Mouse (Mus musculus) neural tube, embryonic 15.5 days (tissue): ENCODE measurements around the gene Spata33. TPM values are rescaled to one million over a fixed set of nuclear protein-coding genes. Genes with fewer than 3 reads are reported as not detected.

ENCODE experiments used
- ATAC-seq: fragments of 200-750 bp; cut with Nextera tagmentation; 2 replicates; pipeline ENCODE4 v1.8.0; 2017; ENCODE audit warnings: mild to moderate bottlenecking, moderate TSS enrichment, moderate library complexity; ENCODE audit not compliant: low FRiP score
- H3K27ac ChIP-seq: fragments of 300-500 bp; sonication (generic); replicated peaks from 2 replicates; pipeline ENCODE4 v1.5.1; 2015; ENCODE audit warnings: mild to moderate bottlenecking, inconsistent platforms
- H3K27me3 ChIP-seq: fragments of 300-500 bp; sonication (generic); replicated peaks from 2 replicates; pipeline ENCODE4 v1.6.1; 2015; ENCODE audit warnings: inconsistent platforms
- H3K36me3 ChIP-seq: fragments of 300-500 bp; sonication (generic); 2 replicates; pipeline ENCODE4 v1.6.1; 2015; ENCODE audit warnings: inconsistent platforms
- H3K4me1 ChIP-seq: fragments of 300-500 bp; sonication (generic); 2 replicates; pipeline ENCODE4 v1.6.1; 2015; ENCODE audit warnings: inconsistent platforms
- H3K4me2 ChIP-seq: fragments of 300-500 bp; sonication (generic); 2 replicates; pipeline ENCODE4 v1.6.1; 2015; ENCODE audit warnings: inconsistent platforms, mild to moderate bottlenecking, moderate library complexity
- H3K4me3 ChIP-seq: fragments of 300-500 bp; sonication (generic); replicated peaks from 2 replicates; pipeline ENCODE4 v1.5.1; 2015; ENCODE audit warnings: mild to moderate bottlenecking, inconsistent platforms
- H3K9ac ChIP-seq: fragments of 300-500 bp; sonication (generic); replicated peaks from 2 replicates; pipeline ENCODE4 v1.6.1; 2015; ENCODE audit warnings: mild to moderate bottlenecking, inconsistent platforms
- H3K9me3 ChIP-seq: fragments of 300-500 bp; sonication (generic); replicated peaks from 2 replicates; pipeline ENCODE4 v1.6.1; 2016; ENCODE audit warnings: inconsistent platforms
- WGBS: fragments of 180-500 bp; shearing (Covaris S2); methylation state at CpG from one replicate; pipeline ENCODE4 v1.1.7; 2015; ENCODE audit warnings: mixed read lengths; 5-methylcytosine and 5-hydroxymethylcytosine counted together
- polyA plus RNA-seq: library from polyadenylated mRNA; unstranded; fragments of >200 nt; fragmentation: Nextera tagmentation; extraction: Ambion mirVana; gene quantifications from 2 replicates; pipeline ENCODE4 v1.2.1, GENCODE M21; 2015

The Spata33 gene
- polyA plus RNA-seq, 1 experiment from 2014 or later, result 6.6 TPM

GRCm38 (mm10) chr8:123233760-123234159 lies 21.1 kb downstream of the Spata33 start:
- no peak overlapping the region for H3K9ac ChIP-seq
- no peak for ATAC-seq
- H3K27me3 ChIP-seq, result peaks cover 23% of the 10 kb centered on the region; the same call in 1 of the 2 replicates
- no peak overlapping the region for H3K4me3 ChIP-seq
- no peak overlapping the region for H3K27ac ChIP-seq
- peaks cover 30% of the 10 kb centered on the region for H3K4me1 ChIP-seq
- WGBS, result 83% methylated on average over 11 of the region's 11 CpGs
- H3K4me2 ChIP-seq, result no peak overlapping the region
- no peaks in the 10 kb centered on the region for H3K9me3 ChIP-seq
- H3K36me3 ChIP-seq, result peaks cover 12% of the 10 kb centered on the region

DNA sequence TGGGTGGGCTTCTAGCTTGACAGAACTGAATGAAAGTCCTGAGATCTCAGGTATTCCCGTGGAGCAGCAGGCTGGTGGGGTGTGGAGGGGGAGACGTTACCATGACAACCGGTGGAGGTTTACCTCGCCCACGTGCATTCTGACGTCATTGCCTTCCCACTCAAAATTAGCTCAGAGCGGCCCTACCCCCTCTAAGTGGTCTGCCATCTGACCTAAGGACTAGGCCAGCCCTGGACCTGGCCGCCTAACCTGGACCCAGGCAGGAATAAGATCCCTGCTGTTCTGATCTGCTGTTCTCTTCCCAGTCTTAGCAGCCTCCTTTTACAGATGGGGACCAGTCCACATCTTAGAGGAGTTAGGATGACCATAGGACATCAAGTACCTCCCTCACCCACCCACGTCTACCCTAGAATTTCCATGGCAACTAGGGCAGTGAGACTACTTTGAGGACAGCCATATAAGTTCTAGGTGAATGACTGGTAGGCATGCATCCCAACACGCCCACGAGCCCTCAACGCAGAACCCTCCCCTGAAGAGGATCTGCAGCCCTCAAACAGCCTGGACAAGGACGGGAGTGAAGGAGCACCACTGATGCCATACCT lies 22.4 kb downstream of the Spata33 start:
- H3K36me3 ChIP-seq, result peaks cover 3% of the 10 kb centered on the region; the same call in 1 of the 2 replicates
- peaks cover 30% of the 10 kb centered on the region for H3K4me1 ChIP-seq
- H3K4me2 ChIP-seq, result peak overlapping the region; percentile 83
- peaks cover 23% of the 10 kb centered on the region; the same call in 1 of the 2 replicates for H3K27me3 ChIP-seq
- H3K27ac ChIP-seq, result no peak overlapping the region
- H3K9me3 ChIP-seq, result no peaks in the 10 kb centered on the region
- peak overlapping the region; percentile 58 for H3K9ac ChIP-seq
- 0 out of 2 replicates have a peak, but pooled peaks have one; percentile 11 for ATAC-seq
- H3K4me3 ChIP-seq, result peak overlapping the region; percentile 48
- WGBS, result 33% methylated on average over 13 of the region's 13 CpGs

- peaks cover 30% of the 10 kb centered on the region for H3K4me1 ChIP-seq
- no peaks in the 10 kb centered on the region for H3K9me3 ChIP-seq
- peak within 1 kb of the TSS; percentile 83 for H3K4me2 ChIP-seq
- peaks cover 23% of the 10 kb centered on the region; the same call in 1 of the 2 replicates for H3K27me3 ChIP-seq
- 2% methylated on average over 57 of the region's 57 CpGs for WGBS
- no peaks in the 10 kb centered on the region for H3K36me3 ChIP-seq
- H3K27ac ChIP-seq, result 0 out of 2 replicates have a peak within 1 kb of the TSS, but pooled peaks have one; percentile 7
- H3K4me3 ChIP-seq, result peak within 1 kb of the TSS; percentile 48
- peak within 1 kb of the TSS; percentile 58 for H3K9ac ChIP-seq
- ATAC-seq, result peak; percentile 88
Observed at GRCm38 (mm10) chr8:123235520-123236497, 23.2 kb downstream of the Spata33 start, which contains the start of gene Spata2l. TSS of gene Spata2l (minus strand) at chr8:123236233.

DNA sequence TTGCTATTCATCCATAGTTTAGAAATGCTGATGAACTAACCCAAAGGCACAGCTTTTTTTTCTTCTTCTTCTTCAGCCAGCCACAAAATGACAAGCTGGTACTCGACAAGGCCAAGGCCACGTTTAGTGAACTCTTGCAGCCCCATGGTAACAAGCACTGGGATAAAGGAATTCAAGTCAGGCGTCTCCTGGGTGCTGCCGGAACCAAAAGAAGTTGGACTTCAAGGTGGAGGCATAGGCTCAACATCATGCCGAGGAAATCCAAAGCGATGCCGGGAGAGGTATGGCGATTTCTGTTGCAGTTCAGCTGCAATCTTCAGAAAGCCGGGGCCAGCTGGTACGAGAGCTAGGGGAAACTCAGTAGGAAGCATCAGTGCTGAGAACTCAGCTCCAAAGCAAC lies 26.8 kb downstream of the Spata33 start:
- Histone ChIP-seq H3K4me2 (no peak overlapping the region), H3K4me1 (peaks cover 22% of the 10 kb centered on the region), H3K27me3 (peaks cover 13% of the 10 kb centered on the region; the same call in 1 of the 2 replicates), H3K9me3 (no peaks in the 10 kb centered on the region), H3K9ac (no peak overlapping the region), H3K4me3 (no peak overlapping the region), H3K27ac (no peak overlapping the region), H3K36me3 (peaks cover 28% of the 10 kb centered on the region)
- WGBS, result 81% methylated on average over 10 of the region's 10 CpGs
- ATAC-seq, result no peak

- no peak for ATAC-seq
- no peak overlapping the region for H3K4me3 ChIP-seq
- no peak overlapping the region for H3K9ac ChIP-seq
- no peaks in the 10 kb centered on the region for H3K27me3 ChIP-seq
- H3K27ac ChIP-seq, result no peak overlapping the region
- no peaks in the 10 kb centered on the region for H3K9me3 ChIP-seq
- peaks cover 58% of the 10 kb centered on the region for H3K36me3 ChIP-seq
- no peaks in the 10 kb centered on the region for H3K4me1 ChIP-seq
- no peak overlapping the region for H3K4me2 ChIP-seq
- 85% methylated on average over 7 of the region's 7 CpGs for WGBS
Observed at GRCm38 (mm10) chr8:123242107-123242923, 29.7 kb downstream of the Spata33 start.

DNA sequence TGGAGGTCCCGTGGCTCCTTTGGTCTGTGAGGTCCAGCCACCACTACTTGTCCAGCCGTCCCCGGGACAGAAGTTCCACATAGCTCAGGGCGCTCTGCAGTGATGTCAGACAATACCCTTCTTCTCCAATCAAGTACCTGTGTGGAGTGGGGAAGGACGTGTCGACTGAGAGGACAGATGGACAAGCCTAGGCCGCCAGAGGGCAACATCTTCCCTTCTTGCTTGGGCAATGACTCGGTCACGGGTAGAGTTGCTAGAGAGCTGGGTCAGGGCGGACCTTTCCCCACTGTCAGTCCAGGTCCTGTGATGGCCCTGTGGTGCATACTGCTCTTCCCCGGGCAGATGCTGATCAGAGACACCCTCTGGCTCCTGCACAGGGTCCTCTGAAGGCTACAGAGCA lies 30.4 kb downstream of the Spata33 start:
- peaks cover 65% of the 10 kb centered on the region for H3K36me3 ChIP-seq
- 69% methylated on average over 11 of the region's 11 CpGs for WGBS

DNA sequence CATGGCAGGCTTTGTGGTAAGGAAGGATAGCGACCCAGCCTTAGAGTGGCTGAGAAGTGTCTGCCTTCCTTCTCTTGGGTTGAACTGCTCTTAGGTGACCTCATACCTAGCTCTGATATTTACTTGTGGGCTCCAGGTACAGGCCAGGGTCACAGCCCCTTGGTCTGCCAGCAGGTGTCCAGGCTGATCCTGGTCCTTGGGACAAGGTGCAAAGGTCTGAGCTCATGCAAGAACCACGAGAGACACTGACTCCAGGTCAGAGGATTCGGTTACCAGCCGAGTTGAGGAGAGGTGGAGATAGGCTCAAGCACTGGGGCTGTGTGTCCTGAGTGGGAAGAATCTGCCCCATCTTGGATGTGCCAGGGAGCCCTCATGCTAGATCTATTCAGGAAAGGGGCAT lies 31.8 kb downstream of the Spata33 start:
- ATAC-seq, result no peak
- H3K4me3 ChIP-seq, result no peak overlapping the region
- no peak overlapping the region for H3K9ac ChIP-seq
- peaks cover 78% of the 10 kb centered on the region for H3K36me3 ChIP-seq
- WGBS, result 88% methylated on average over 4 of the region's 4 CpGs
- no peak overlapping the region for H3K27ac ChIP-seq
- H3K4me2 ChIP-seq, result no peak overlapping the region
- H3K9me3 ChIP-seq, result no peaks in the 10 kb centered on the region
- no peaks in the 10 kb centered on the region for H3K4me1 ChIP-seq
- no peaks in the 10 kb centered on the region for H3K27me3 ChIP-seq

More for the DNA sequence above, 30.4 kb downstream of the Spata33 start:
- Histone ChIP-seq H3K4me1 (no peaks in the 10 kb centered on the region), H3K27ac (no peak overlapping the region), H3K4me3 (no peak overlapping the region), H3K27me3 (no peaks in the 10 kb centered on the region), H3K4me2 (no peak overlapping the region), H3K9me3 (no peaks in the 10 kb centered on the region), H3K9ac (no peak overlapping the region)
- 0 out of 2 replicates have a peak, but pooled peaks have one; percentile 8 for ATAC-seq

GRCm38 (mm10) chr8:123245543-123245942 lies 32.9 kb downstream of the Spata33 start:
- ATAC-seq, result no peak

GRCm38 (mm10) chr8:123247748-123248147 lies 35.1 kb downstream of the Spata33 start:
- no peak for ATAC-seq
- Histone ChIP-seq H3K9ac (no peak overlapping the region), H3K4me1 (peaks cover 11% of the 10 kb centered on the region), H3K9me3 (no peaks in the 10 kb centered on the region), H3K27ac (no peak overlapping the region), H3K27me3 (no peaks in the 10 kb centered on the region), H3K4me3 (no peak overlapping the region), H3K4me2 (no peak overlapping the region), H3K36me3 (peaks cover 91% of the 10 kb centered on the region)
- WGBS, result 94% methylated on average over 6 of the region's 6 CpGs

More at GRCm38 (mm10) chr8:123245543-123245942, 32.9 kb downstream of the Spata33 start:
- Histone ChIP-seq H3K4me2 (no peak overlapping the region), H3K27me3 (no peaks in the 10 kb centered on the region), H3K27ac (no peak overlapping the region), H3K4me1 (no peaks in the 10 kb centered on the region), H3K9me3 (no peaks in the 10 kb centered on the region), H3K36me3 (peaks cover 90% of the 10 kb centered on the region), H3K9ac (no peak overlapping the region), H3K4me3 (no peak overlapping the region)
- 92% methylated on average over 12 of the region's 12 CpGs for WGBS

DNA sequence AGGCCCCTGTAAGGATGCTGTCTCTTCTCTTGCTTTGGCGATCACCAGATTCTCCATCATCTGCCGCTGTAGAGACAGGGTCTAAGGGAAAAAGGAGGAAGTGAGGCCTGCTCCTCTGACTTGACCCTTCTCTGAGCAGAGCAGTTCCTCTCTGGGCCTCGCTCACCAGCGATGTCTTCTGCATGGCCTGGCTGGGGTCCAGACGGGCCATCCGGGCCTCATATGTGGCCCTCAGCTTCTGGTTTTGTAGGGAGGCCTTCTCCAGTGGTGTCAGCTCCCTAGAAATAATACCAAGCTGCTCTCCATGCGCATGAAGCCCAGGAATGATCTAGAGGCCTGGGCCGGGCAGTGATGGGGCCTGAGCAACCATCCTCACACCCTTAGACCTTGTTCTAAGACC lies 36.0 kb downstream of the Spata33 start:
- Histone ChIP-seq H3K4me1 (peaks cover 18% of the 10 kb centered on the region), H3K36me3 (peaks cover 83% of the 10 kb centered on the region), H3K27ac (no peak overlapping the region), H3K27me3 (no peaks in the 10 kb centered on the region), H3K4me3 (no peak overlapping the region), H3K9ac (no peak overlapping the region), H3K9me3 (no peaks in the 10 kb centered on the region), H3K4me2 (no peak overlapping the region)
- no peak for ATAC-seq
- WGBS, result 93% methylated on average over 8 of the region's 8 CpGs

DNA sequence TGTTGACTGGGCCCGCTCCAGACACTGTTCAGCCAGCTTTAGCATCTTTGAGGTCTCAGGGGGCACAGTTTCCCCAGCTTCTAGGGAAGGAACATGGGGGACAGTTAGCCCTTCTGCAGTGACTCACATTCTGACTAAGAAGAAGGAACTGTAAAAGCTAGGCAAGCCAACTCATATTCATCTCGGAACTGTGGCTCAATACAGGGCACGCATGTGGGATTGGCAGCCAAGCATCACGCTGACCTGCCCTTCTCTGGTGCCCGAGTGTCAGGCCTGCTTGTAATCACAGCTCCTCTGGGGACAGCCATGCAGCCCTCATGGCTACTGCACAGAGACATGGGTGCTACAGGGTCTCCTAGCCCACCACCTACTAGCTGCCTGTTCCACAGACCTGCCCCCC lies 38.3 kb downstream of the Spata33 start:
- Histone ChIP-seq H3K4me3 (no peak overlapping the region), H3K27me3 (no peaks in the 10 kb centered on the region), H3K9ac (no peak overlapping the region), H3K36me3 (peaks cover 64% of the 10 kb centered on the region), H3K9me3 (no peaks in the 10 kb centered on the region), H3K4me2 (no peak overlapping the region), H3K4me1 (peaks cover 31% of the 10 kb centered on the region), H3K27ac (no peak overlapping the region)
- 96% methylated on average over 5 of the region's 5 CpGs for WGBS
- no peak for ATAC-seq
